Mouse (Mus musculus) lung, embryonic 14.5 days (tissue): ENCODE measurements around the gene Rom1. TPM values are rescaled to one million over a fixed set of nuclear protein-coding genes. Genes with fewer than 3 reads are reported as not detected.
"Not testable (repeated sequence)": the region's sequence is repeated elsewhere in the genome, so short reads cannot be mapped to it uniquely, and the experiment has no call there.

Experiments
- ATAC-seq: fragments of 200-750 bp; cut with Nextera tagmentation; 2 replicates; pipeline ENCODE4 v1.8.0; 2017; ENCODE audit warnings: mild to moderate bottlenecking, moderate TSS enrichment, moderate library complexity; ENCODE audit not compliant: insufficient read depth
- DNase-seq: peaks from one replicate; pipeline ENCODE4 v3.0.0-alpha.2; 2015
- H3K27ac ChIP-seq: fragments of 300-500 bp; sonication (generic); 2 replicates; pipeline ENCODE4 v1.5.1; 2014; ENCODE audit warnings: low read depth, mild to moderate bottlenecking, moderate library complexity
- H3K27me3 ChIP-seq: fragments of 300-500 bp; sonication (generic); 2 replicates; pipeline ENCODE4 v1.6.1; 2014; ENCODE audit warnings: low read length, control low read depth; ENCODE audit not compliant: insufficient read depth
- H3K36me3 ChIP-seq: fragments of 300-500 bp; sonication (generic); 2 replicates; pipeline ENCODE4 v1.6.1; 2014; ENCODE audit warnings: control low read depth; ENCODE audit not compliant: insufficient read depth
- H3K4me1 ChIP-seq: fragments of 300-500 bp; sonication (generic); 2 replicates; pipeline ENCODE4 v1.6.1; 2014; ENCODE audit warnings: antibody characterized with exemption, control low read depth; ENCODE audit not compliant: insufficient read depth
- H3K4me2 ChIP-seq: fragments of 300-500 bp; sonication (generic); 2 replicates; pipeline ENCODE4 v1.6.1; 2014; ENCODE audit warnings: mild to moderate bottlenecking
- H3K4me3 ChIP-seq: fragments of 300-500 bp; sonication (generic); 2 replicates; pipeline ENCODE4 v1.5.1; 2014; ENCODE audit warnings: low read depth, low read length
- H3K9ac ChIP-seq: fragments of 300-500 bp; sonication (generic); 2 replicates; pipeline ENCODE4 v1.6.1; 2014
- H3K9me3 ChIP-seq: fragments of 300-500 bp; sonication (generic); 2 replicates; pipeline ENCODE4 v1.6.1; 2016; ENCODE audit warnings: low read depth, low read length, control low read depth
- CTCF ChIP-seq: IDR thresholded peaks from 2 replicates; pipeline ENCODE4 v1.5.1; 2016; ENCODE audit warnings: antibody characterized with exemption, low read depth
- WGBS: fragments of 180-500 bp; shearing (Covaris S2); extraction: QIAGEN DNeasy Blood & Tissue Kit; methylation state at CpG from one replicate; pipeline ENCODE4 v1.1.7; 2014; 5-methylcytosine and 5-hydroxymethylcytosine counted together
- polyA plus RNA-seq: library from polyadenylated mRNA; unstranded; fragments of >200 nt; fragmentation: Nextera tagmentation; extraction: Ambion mirVana; gene quantifications from 2 replicates; pipeline ENCODE4 v1.2.1, GENCODE M21; 2014

Rom1 gene
- polyA plus RNA-seq = 0.73 and 1.3 TPM in 2 replicates

GRCm38 (mm10) chr19:8929224-8930088 is at the start of gene Rom1, which contains the start of gene Eml3:
TSS of gene Rom1 (minus strand) at chr19:8929356.
TSS of gene Eml3 (plus strand) at chr19:8929552.
- Histone ChIP-seq H3K27me3 (no peaks in the 10 kb centered on the region), H3K36me3 (peaks cover 48% of the 10 kb centered on the region), H3K9me3 (no peaks in the 10 kb centered on the region), H3K9ac (peak within 1 kb of the TSS; percentile 79), H3K4me2 (peak within 1 kb of the TSS; percentile 82), H3K4me1 (no peaks in the 10 kb centered on the region), H3K4me3 (peak within 1 kb of the TSS; percentile 82), H3K27ac (peak within 1 kb of the TSS; percentile 82)
- ATAC-seq (peak; percentile 84), DNase-seq (peak; percentile 88)
- WGBS = under 1% methylated on average over 72 of the region's 74 CpGs
- peak; percentile 55 for TF ChIP-seq CTCF

GRCm38 (mm10) chr19:8976535-8976934 is 47.4 kb upstream of the Rom1 start:
- Histone ChIP-seq H3K9me3 (no peaks in the 10 kb centered on the region), H3K4me2 (no peak overlapping the region), H3K4me1 (peaks cover 2% of the 10 kb centered on the region; the same call in 1 of the 2 replicates), H3K36me3 (peaks cover 96% of the 10 kb centered on the region), H3K9ac (no peak overlapping the region), H3K27me3 (no peaks in the 10 kb centered on the region), H3K4me3 (no peak overlapping the region), H3K27ac (no peak overlapping the region)
- peak; percentile 67; the same call in 1 of the 2 replicates for ATAC-seq
- peak; percentile 77 for TF ChIP-seq CTCF
- peak; percentile 76 for DNase-seq
- WGBS = 43% methylated on average over 3 of the region's 3 CpGs

GRCm38 (mm10) chr19:8975491-8975890 is 46.3 kb upstream of the Rom1 start:
- no peak for DNase-seq
- Histone ChIP-seq H3K4me1 (no peaks in the 10 kb centered on the region), H3K27me3 (no peaks in the 10 kb centered on the region), H3K9ac (no peak overlapping the region), H3K4me3 (no peak overlapping the region), H3K36me3 (peaks cover 100% of the 10 kb centered on the region), H3K9me3 (no peaks in the 10 kb centered on the region), H3K27ac (no peak overlapping the region), H3K4me2 (no peak overlapping the region)
- ATAC-seq = no peak
- 91% methylated on average over 2 of the region's 2 CpGs for WGBS
- no peak for TF ChIP-seq CTCF

DNA sequence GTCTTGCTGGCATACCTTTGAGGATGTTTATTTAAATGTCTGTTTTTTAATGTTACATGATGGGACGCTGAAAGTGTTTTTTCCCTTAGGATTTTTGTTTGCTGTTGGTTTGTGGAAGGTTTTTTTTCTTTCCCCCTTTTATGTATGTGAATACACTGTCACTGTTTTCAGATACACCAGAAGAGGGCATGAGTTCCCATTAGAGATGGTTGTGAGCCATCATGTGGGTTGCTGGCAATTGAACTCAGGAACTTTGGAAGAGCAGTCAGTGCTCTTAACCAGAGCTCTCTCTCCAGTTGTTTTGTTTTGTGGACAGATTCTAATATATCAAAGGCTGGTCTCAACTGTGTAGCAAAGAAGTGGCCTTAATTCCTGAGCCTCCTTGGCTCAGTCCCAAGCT is 45.5 kb upstream of the Rom1 start:
- Histone ChIP-seq H3K4me3 (no peak overlapping the region), H3K4me2 (no peak overlapping the region), H3K9ac (no peak overlapping the region), H3K27ac (no peak overlapping the region), H3K4me1 (no peaks in the 10 kb centered on the region), H3K36me3 (peaks cover 100% of the 10 kb centered on the region), H3K9me3 (no peaks in the 10 kb centered on the region), H3K27me3 (no peaks in the 10 kb centered on the region)
- DNase-seq = peak; percentile 26
- WGBS = 65% methylated on average over 1 of the region's 1 CpGs
- 0 out of 2 replicates have a peak, but pooled peaks have one; percentile 15 for TF ChIP-seq CTCF
- no peak for ATAC-seq

DNA sequence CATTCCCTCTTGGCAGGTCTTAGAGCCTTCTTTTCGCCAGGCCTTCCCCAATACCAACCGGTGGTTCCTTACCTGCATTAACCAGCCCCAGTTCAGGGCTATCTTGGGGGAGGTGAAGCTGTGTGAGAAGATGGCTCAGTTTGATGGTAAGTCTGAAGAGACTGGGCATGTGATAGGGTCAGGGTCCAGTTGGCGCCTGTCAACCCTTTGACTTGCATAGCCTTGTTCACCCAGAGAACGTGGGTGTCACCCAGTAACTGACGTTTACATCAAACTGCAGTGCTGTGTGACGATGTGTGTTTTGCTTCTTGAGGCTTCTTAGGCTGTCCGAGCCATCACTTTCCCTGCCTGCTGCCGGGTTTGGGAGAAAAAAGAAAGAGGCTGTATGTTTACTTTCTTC is 43.3 kb upstream of the Rom1 start:
- not testable (repeated sequence) for H3K9me3 ChIP-seq, DNase-seq, H3K27me3 ChIP-seq, ATAC-seq, H3K4me1 ChIP-seq, H3K4me3 ChIP-seq, H3K9ac ChIP-seq, H3K27ac ChIP-seq, H3K4me2 ChIP-seq
- H3K36me3 ChIP-seq = peaks cover 92% of the 10 kb centered on the region
- WGBS = 64% methylated on average over 8 of the region's 8 CpGs

GRCm38 (mm10) chr19:8967893-8968292 is 38.7 kb upstream of the Rom1 start:
- peaks cover 77% of the 10 kb centered on the region for H3K36me3 ChIP-seq
- no peak for ATAC-seq
- H3K27me3 ChIP-seq = no peaks in the 10 kb centered on the region
- H3K9me3 ChIP-seq = no peaks in the 10 kb centered on the region
- 3% methylated on average over 9 of the region's 9 CpGs for WGBS
- peak overlapping the region; percentile 88 for H3K4me3 ChIP-seq
- peak overlapping the region; percentile 95 for H3K9ac ChIP-seq
- H3K27ac ChIP-seq = peak overlapping the region; percentile 86
- peak overlapping the region; percentile 75 for H3K4me2 ChIP-seq
- no peak for DNase-seq
- TF ChIP-seq CTCF = no peak
- H3K4me1 ChIP-seq = peaks cover 4% of the 10 kb centered on the region; the same call in 1 of the 2 replicates

DNA sequence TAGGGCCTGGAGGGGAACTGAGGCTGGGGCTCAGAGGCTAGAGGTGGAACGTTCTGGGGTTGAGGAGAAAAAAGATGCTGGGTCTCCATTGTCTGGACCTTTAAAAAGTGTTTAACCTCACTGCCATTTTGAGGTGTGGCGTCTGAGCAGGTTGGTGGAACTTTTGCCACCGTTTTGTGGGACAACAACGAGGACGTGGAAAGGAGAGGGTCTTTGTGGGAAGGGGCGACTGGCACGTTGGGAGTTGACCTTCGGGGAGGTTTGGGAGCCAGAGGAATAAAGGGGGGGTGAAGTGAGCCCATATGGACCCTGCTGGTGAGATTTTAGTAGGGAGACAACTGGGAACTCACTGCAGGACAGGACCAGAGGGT is 38.2 kb upstream of the Rom1 start:
- TF ChIP-seq CTCF = no peak
- H3K27me3 ChIP-seq = no peaks in the 10 kb centered on the region
- DNase-seq (no peak), ATAC-seq (no peak)
- peaks cover 77% of the 10 kb centered on the region for H3K36me3 ChIP-seq
- peak overlapping the region; percentile 75 for H3K4me2 ChIP-seq
- WGBS = 0% methylated on average over 8 of the region's 8 CpGs
- H3K4me1 ChIP-seq = peaks cover 4% of the 10 kb centered on the region; the same call in 1 of the 2 replicates
- peak overlapping the region; percentile 86 for H3K27ac ChIP-seq
- H3K4me3 ChIP-seq = peak overlapping the region; percentile 88
- no peaks in the 10 kb centered on the region for H3K9me3 ChIP-seq
- H3K9ac ChIP-seq = peak overlapping the region; percentile 95
